Mouse (Mus musculus): ENCODE measurements around the gene Slc5a6. TPM values are rescaled to one million over a fixed set of nuclear protein-coding genes. Genes with fewer than 3 reads are reported as not detected.
A peak's percentile ranks its signal among the peaks of the same experiment; 100 is the strongest.
"Not testable (repeated sequence)": the region's sequence is repeated elsewhere in the genome, so short reads cannot be mapped to it uniquely, and the experiment has no call there.

Gene Slc5a6
- polyA plus RNA-seq, 1 experiment from 2014 or later, result 9.4 TPM

DNA sequence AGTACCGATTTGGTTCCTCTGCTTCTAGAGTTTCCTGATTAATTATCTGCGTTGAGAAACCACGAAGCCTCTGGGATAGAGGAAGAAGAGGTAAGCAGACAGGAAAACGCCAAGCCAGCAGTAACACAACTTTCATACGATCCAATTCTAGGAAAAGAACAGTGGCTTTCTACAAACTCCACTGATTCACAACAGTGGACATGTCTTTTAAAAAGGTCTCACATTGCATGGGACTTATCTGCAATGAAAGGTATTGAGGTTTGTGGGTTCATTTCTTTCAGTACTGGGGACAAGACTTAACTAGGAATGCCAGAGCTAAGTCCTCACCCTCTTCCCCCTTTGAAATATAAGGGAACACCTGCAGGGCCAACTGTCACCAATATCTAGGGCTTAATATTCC, 1.6 kb downstream of the Slc5a6 start:
- peaks cover 9% of the 10 kb centered on the region for H3K4me1 ChIP-seq (ENCODE audit: control insufficient read depth, insufficient read depth, low read length)
- H3K36me3 ChIP-seq (ENCODE audit: control insufficient read depth, insufficient read depth), result peaks cover 6% of the 10 kb centered on the region; the same call in 1 of the 2 replicates
- H3K27ac ChIP-seq (ENCODE audit: low read length), result no peak overlapping the region
- WGBS, result 61% methylated on average over 5 of the region's 5 CpGs
- H3K4me3 ChIP-seq (ENCODE audit: low read length), result peak overlapping the region; percentile 87
- ATAC-seq (replicated peaks; ENCODE audit: extremely low read depth, insufficient read depth, low FRiP score), result no peak
- H3K4me2 ChIP-seq (ENCODE audit: low read depth, low read length), result peak overlapping the region; percentile 90
- H3K9me3 ChIP-seq (replicated peaks; ENCODE audit: control insufficient read depth, low read length), result no peaks in the 10 kb centered on the region
- H3K27me3 ChIP-seq (ENCODE audit: control insufficient read depth, insufficient read depth, low read length), result no peaks in the 10 kb centered on the region
- H3K9ac ChIP-seq (ENCODE audit: low read length), result peak overlapping the region; percentile 95

DNA sequence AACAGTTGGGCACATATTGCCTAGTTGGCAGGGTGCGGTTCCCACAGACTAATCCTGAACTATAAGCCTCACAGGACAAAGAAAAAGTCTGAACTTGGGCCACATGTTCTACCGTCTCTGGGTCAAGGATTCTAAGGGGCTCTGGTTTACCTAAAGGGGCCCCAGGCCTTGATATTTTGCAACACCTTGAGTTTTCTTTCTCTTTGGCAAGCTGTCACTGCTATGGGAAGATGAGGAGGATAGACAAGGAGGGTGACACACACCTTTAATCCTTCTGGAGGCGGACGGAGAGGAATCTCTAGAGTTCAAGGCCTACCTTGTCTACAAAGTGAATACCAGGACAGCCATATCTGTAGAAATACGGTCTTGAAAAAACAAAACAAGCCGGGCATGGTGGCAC, 2.3 kb downstream of the Slc5a6 start:
- Histone ChIP-seq H3K27ac (ENCODE audit: low read length) (no peak overlapping the region), H3K36me3 (ENCODE audit: control insufficient read depth, insufficient read depth) (peaks cover 12% of the 10 kb centered on the region), H3K27me3 (ENCODE audit: control insufficient read depth, insufficient read depth, low read length) (no peaks in the 10 kb centered on the region), H3K9me3 (replicated peaks; ENCODE audit: control insufficient read depth, low read length) (no peaks in the 10 kb centered on the region), H3K4me3 (ENCODE audit: low read length) (no peak overlapping the region), H3K9ac (ENCODE audit: low read length) (no peak overlapping the region), H3K4me1 (ENCODE audit: control insufficient read depth, insufficient read depth, low read length) (peaks cover 9% of the 10 kb centered on the region), H3K4me2 (ENCODE audit: low read depth, low read length) (no peak overlapping the region)
- no peak for ATAC-seq (replicated peaks; ENCODE audit: extremely low read depth, insufficient read depth, low FRiP score)
- 91% methylated on average over 6 of the region's 6 CpGs for WGBS

DNA sequence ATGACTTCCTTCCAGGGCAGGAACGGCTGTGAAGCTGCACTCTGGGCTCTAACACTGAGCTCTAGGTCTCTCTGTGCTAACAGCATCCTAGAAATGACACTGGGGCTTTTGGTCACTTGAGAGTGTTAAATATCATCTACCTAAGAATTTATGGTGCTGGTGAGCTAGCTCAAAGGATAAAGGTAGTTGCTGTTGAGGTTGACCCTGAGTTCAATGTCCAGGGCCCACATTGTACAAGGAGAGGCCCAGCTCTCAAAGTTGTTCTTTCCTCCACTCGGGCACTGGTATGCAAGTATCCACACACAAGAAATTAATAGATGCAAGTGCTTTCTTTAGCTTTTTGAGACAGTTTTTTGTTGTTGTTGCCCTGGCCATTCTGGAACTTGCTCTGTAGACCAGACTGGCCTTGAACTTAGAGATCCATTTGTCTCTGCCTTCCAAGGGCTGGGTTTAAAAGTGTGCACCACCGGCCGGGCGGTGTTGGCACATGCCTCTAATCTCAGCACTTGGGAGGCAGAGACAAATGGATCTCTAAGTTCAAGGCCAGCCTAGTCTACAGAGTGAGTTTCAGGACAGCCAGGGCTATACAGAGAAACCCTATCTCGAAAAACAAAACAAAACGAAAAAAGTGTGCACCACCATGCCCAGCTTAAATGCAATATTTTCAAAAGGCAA, 10.4 kb downstream of the Slc5a6 start:
- ATAC-seq (replicated peaks; ENCODE audit: extremely low read depth, insufficient read depth, low FRiP score), result no peak
- no peak overlapping the region for H3K4me3 ChIP-seq (ENCODE audit: low read length)
- H3K27ac ChIP-seq (ENCODE audit: low read length), result no peak overlapping the region
- H3K9ac ChIP-seq (ENCODE audit: low read length), result no peak overlapping the region
- no peaks in the 10 kb centered on the region for H3K27me3 ChIP-seq (ENCODE audit: control insufficient read depth, insufficient read depth, low read length)
- no peaks in the 10 kb centered on the region for H3K4me1 ChIP-seq (ENCODE audit: control insufficient read depth, insufficient read depth, low read length)
- peaks cover 19% of the 10 kb centered on the region for H3K36me3 ChIP-seq (ENCODE audit: control insufficient read depth, insufficient read depth)
- H3K9me3 ChIP-seq (replicated peaks; ENCODE audit: control insufficient read depth, low read length), result no peaks in the 10 kb centered on the region
- no peak overlapping the region for H3K4me2 ChIP-seq (ENCODE audit: low read depth, low read length)
- 87% methylated on average over 7 of the region's 7 CpGs for WGBS

DNA sequence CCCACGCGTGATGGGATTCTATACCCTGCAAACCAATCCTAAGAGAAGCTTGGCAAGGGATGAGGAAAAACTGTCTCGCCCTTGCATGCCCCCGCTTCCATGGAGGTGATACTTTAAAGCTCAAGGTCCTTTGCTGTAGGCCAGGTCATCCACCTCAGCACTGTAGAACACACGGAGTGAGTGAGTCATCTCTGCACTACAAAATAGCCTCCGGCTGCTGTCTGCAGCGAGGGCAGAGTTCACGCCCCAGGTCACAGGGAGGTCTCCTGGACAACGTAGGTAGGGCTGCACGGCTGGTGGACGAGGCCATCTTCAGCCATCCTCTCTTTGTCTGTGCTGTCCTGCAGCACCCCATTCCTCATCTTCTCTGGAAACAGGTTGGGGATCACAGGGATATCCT, 12.2 kb downstream of the Slc5a6 start:
- 80% methylated on average over 11 of the region's 11 CpGs for WGBS
- peaks cover 11% of the 10 kb centered on the region; the same call in 1 of the 2 replicates for H3K36me3 ChIP-seq (ENCODE audit: control insufficient read depth, insufficient read depth)
- not testable (repeated sequence) for H3K27ac ChIP-seq (ENCODE audit: low read length); H3K9ac ChIP-seq (ENCODE audit: low read length); H3K27me3 ChIP-seq (ENCODE audit: control insufficient read depth, insufficient read depth, low read length); H3K4me1 ChIP-seq (ENCODE audit: control insufficient read depth, insufficient read depth, low read length); H3K9me3 ChIP-seq (replicated peaks; ENCODE audit: control insufficient read depth, low read length); H3K4me3 ChIP-seq (ENCODE audit: low read length); H3K4me2 ChIP-seq (ENCODE audit: low read depth, low read length); ATAC-seq (replicated peaks; ENCODE audit: extremely low read depth, insufficient read depth, low FRiP score)

DNA sequence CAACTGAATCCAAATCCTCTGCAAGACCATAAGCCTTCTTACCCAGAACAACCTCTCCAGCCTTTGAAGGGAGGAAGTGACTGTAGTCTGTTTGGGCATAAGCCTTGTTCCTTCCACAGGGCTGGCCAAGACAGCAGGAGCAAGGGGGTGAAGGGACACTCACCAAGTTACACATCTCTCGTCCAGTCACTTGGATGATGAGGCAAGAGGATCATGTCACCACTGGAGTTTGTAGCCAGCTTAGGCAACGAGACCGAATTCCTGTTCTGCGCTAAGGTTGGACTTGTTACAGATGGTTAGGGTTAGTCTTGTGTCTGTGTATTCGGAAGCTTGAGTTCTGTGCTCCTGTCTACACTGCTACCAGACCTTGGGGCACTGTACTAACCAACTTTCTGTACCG, 14.1 kb downstream of the Slc5a6 start:
- ATAC-seq (replicated peaks; ENCODE audit: extremely low read depth, insufficient read depth, low FRiP score), result no peak
- H3K4me3 ChIP-seq (ENCODE audit: low read length), result no peak overlapping the region
- WGBS, result 87% methylated on average over 6 of the region's 6 CpGs
- H3K36me3 ChIP-seq (ENCODE audit: control insufficient read depth, insufficient read depth), result peaks cover 5% of the 10 kb centered on the region; the same call in 1 of the 2 replicates
- H3K9me3 ChIP-seq (replicated peaks; ENCODE audit: control insufficient read depth, low read length), result no peaks in the 10 kb centered on the region
- no peak overlapping the region for H3K9ac ChIP-seq (ENCODE audit: low read length)
- H3K4me1 ChIP-seq (ENCODE audit: control insufficient read depth, insufficient read depth, low read length), result no peaks in the 10 kb centered on the region
- no peaks in the 10 kb centered on the region for H3K27me3 ChIP-seq (ENCODE audit: control insufficient read depth, insufficient read depth, low read length)
- no peak overlapping the region for H3K27ac ChIP-seq (ENCODE audit: low read length)
- no peak overlapping the region for H3K4me2 ChIP-seq (ENCODE audit: low read depth, low read length)

DNA sequence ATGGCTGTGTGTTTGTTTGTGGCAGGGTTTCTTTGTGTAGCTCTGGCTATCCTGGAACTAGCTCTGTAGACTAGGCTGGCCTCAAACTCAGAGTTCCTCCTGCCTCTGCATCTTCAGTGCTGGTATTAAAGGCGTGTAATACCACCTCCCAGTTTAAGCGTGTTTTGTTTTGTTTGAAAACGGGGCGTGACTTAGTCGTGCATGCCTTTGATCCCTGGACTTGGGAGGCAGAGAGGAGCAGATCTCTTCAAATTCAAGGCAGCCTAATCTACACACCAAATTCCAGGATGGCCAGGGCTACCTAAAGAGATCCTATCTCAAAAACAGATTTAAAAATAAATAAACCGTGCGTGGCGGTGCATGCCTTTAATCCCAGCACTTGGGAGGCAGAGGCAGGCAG, 17.2 kb downstream of the Slc5a6 start:
- ATAC-seq (replicated peaks; ENCODE audit: extremely low read depth, insufficient read depth, low FRiP score), result no peak
- H3K4me3 ChIP-seq (ENCODE audit: low read length), result no peak overlapping the region
- 84% methylated on average over 8 of the region's 8 CpGs for WGBS
- H3K9me3 ChIP-seq (replicated peaks; ENCODE audit: control insufficient read depth, low read length), result no peaks in the 10 kb centered on the region
- no peaks in the 10 kb centered on the region for H3K4me1 ChIP-seq (ENCODE audit: control insufficient read depth, insufficient read depth, low read length)
- H3K4me2 ChIP-seq (ENCODE audit: low read depth, low read length), result no peak overlapping the region
- no peak overlapping the region for H3K27ac ChIP-seq (ENCODE audit: low read length)
- peaks cover 2% of the 10 kb centered on the region; the same call in 1 of the 2 replicates for H3K36me3 ChIP-seq (ENCODE audit: control insufficient read depth, insufficient read depth)
- no peaks in the 10 kb centered on the region for H3K27me3 ChIP-seq (ENCODE audit: control insufficient read depth, insufficient read depth, low read length)
- no peak overlapping the region for H3K9ac ChIP-seq (ENCODE audit: low read length)

DNA sequence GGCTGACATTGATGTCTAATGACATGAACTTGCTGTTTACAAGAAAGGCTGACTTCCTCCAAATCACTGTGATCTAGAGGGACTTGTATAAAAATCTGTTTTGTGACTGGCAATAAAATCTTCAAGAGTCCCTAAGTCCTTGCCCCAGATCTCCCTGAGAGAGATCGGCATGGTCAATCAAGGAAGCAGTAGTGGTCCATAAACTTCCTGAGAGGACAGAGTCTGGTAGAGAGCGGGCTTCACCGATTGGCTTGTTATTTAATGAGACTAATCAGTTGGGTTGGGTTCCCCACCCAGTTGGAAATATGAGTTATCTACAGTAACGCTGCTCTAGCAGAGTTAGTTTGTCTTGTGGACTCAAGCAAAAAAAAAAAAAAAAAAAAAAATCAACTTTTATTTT, 17.8 kb downstream of the Slc5a6 start:
- H3K36me3 ChIP-seq (ENCODE audit: control insufficient read depth, insufficient read depth), result no peaks in the 10 kb centered on the region
- no peaks in the 10 kb centered on the region for H3K27me3 ChIP-seq (ENCODE audit: control insufficient read depth, insufficient read depth, low read length)
- H3K4me2 ChIP-seq (ENCODE audit: low read depth, low read length), result no peak overlapping the region
- no peak overlapping the region for H3K4me3 ChIP-seq (ENCODE audit: low read length)
- H3K4me1 ChIP-seq (ENCODE audit: control insufficient read depth, insufficient read depth, low read length), result no peaks in the 10 kb centered on the region
- no peak overlapping the region for H3K27ac ChIP-seq (ENCODE audit: low read length)
- no peak overlapping the region for H3K9ac ChIP-seq (ENCODE audit: low read length)
- ATAC-seq (replicated peaks; ENCODE audit: extremely low read depth, insufficient read depth, low FRiP score), result no peak
- no peaks in the 10 kb centered on the region for H3K9me3 ChIP-seq (replicated peaks; ENCODE audit: control insufficient read depth, low read length)
- 78% methylated on average over 4 of the region's 4 CpGs for WGBS

DNA sequence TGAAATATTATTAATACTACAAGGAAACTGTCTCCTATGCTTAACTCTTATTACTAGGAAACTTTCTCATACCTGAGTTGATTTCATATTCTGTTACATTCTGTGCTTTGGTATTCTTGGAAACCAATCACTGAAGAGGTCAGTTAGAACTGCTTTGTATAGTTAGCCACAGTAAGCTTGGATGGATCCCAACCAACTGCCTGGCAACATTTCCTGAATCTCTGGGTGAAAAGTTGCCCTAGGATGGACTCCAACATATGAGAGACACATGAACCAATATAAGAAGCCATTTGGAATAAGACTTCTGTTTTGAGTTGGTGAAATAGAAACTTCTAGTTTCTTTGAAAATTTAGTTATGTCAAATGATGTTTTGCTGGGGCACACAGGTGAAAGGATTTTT, 24.1 kb downstream of the Slc5a6 start:
- Histone ChIP-seq H3K9me3 (replicated peaks; ENCODE audit: control insufficient read depth, low read length) (no peaks in the 10 kb centered on the region), H3K4me3 (ENCODE audit: low read length) (no peak overlapping the region), H3K36me3 (ENCODE audit: control insufficient read depth, insufficient read depth) (no peaks in the 10 kb centered on the region), H3K4me1 (ENCODE audit: control insufficient read depth, insufficient read depth, low read length) (no peaks in the 10 kb centered on the region), H3K4me2 (ENCODE audit: low read depth, low read length) (no peak overlapping the region), H3K9ac (ENCODE audit: low read length) (no peak overlapping the region), H3K27ac (ENCODE audit: low read length) (no peak overlapping the region), H3K27me3 (ENCODE audit: control insufficient read depth, insufficient read depth, low read length) (no peaks in the 10 kb centered on the region)
- no peak for ATAC-seq (replicated peaks; ENCODE audit: extremely low read depth, insufficient read depth, low FRiP score)

DNA sequence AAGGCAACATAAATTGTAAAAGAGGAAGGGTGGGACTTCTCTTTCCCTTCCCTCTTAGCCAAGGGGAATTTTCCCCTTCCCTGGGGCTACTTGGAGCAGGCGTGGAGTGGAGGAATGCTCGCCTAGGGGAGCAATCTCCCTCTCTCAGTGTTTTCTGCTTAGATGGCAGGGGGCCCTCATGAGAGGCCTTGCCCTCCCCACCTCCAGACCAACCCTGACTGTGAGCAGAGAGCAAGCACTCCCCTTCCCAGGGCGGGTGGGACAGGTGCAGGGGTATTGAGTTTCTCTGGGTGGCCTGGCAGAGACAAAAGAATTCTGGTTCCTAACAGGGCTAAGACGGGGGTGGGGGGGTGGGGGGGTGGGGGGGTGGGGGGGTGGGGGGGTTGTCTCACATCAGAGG, 25.5 kb downstream of the Slc5a6 start:
- H3K4me3 ChIP-seq (ENCODE audit: low read length), result no peak overlapping the region
- H3K4me1 ChIP-seq (ENCODE audit: control insufficient read depth, insufficient read depth, low read length), result no peaks in the 10 kb centered on the region
- ATAC-seq (replicated peaks; ENCODE audit: extremely low read depth, insufficient read depth, low FRiP score), result no peak
- H3K4me2 ChIP-seq (ENCODE audit: low read depth, low read length), result no peak overlapping the region
- WGBS, result 45% methylated on average over 3 of the region's 4 CpGs
- H3K9ac ChIP-seq (ENCODE audit: low read length), result no peak overlapping the region
- no peaks in the 10 kb centered on the region for H3K27me3 ChIP-seq (ENCODE audit: control insufficient read depth, insufficient read depth, low read length)
- H3K36me3 ChIP-seq (ENCODE audit: control insufficient read depth, insufficient read depth), result no peaks in the 10 kb centered on the region
- H3K9me3 ChIP-seq (replicated peaks; ENCODE audit: control insufficient read depth, low read length), result no peaks in the 10 kb centered on the region
- no peak overlapping the region for H3K27ac ChIP-seq (ENCODE audit: low read length)

All from heart, embryonic 16.5 days (tissue).